Mouse (Mus musculus): ENCODE measurements around the gene Dppa3.
A peak's percentile ranks its signal among the peaks of the same experiment; 100 is the strongest.
"Not testable (repeated sequence)": the region's sequence is repeated elsewhere in the genome, so short reads cannot be mapped to it uniquely, and the experiment has no call there.

Dppa3 gene

GRCm38 (mm10) chr6:122612426-122612825 lies 13.8 kb upstream of the Dppa3 start:
- no peak for DNase-seq

GRCm38 (mm10) chr6:122614047-122614446 lies 12.2 kb upstream of the Dppa3 start:
- DNase-seq = no peak

DNA sequence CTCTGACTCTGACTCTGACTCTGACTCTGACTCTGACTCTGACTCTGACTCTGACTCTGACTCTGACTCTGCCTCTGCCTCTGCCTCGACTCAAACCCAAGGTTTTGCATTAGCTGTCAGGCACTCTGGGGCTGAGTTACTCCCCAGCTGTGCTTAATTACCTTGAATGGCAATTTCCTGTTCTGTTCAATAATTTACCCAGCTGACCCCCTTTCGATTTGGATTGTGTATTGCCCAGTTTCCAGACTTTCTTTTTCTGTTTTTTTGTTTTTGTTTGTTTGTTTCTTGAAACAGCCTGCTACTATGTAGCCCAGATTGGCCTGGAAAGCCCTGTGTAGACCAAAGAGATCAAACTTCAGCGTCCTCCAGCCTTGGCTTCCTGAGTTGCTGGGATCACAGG lies 10.2 kb upstream of the Dppa3 start:
- no peak for DNase-seq

- DNase-seq = no peak
These were observed 5.1 kb upstream of the Dppa3 start for GRCm38 (mm10) chr6:122621066-122621465.

- no peak for DNase-seq
These were observed 1.7 kb upstream of the Dppa3 start for GRCm38 (mm10) chr6:122624480-122624879.

DNA sequence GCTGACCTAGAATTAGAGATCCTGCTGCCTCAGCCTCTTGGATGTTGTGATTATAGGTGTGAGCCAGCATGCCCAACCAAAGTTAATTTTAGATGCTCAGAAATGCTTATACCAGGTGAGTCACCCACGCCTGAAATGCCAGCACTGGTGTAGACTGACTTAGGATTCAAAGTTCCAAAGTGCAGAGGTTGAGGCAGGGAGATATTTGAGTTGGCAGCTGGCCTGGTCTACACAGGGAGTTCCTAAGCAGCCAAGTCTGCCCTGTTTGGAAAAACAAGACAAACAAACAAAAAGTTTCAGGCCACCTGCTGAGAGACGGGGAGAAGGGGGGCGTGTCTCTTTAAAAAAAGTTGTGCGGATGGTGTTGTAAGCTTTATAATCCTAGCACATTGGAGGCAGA lies 1.1 kb upstream of the Dppa3 start:
- DNase-seq = no peak

DNA sequence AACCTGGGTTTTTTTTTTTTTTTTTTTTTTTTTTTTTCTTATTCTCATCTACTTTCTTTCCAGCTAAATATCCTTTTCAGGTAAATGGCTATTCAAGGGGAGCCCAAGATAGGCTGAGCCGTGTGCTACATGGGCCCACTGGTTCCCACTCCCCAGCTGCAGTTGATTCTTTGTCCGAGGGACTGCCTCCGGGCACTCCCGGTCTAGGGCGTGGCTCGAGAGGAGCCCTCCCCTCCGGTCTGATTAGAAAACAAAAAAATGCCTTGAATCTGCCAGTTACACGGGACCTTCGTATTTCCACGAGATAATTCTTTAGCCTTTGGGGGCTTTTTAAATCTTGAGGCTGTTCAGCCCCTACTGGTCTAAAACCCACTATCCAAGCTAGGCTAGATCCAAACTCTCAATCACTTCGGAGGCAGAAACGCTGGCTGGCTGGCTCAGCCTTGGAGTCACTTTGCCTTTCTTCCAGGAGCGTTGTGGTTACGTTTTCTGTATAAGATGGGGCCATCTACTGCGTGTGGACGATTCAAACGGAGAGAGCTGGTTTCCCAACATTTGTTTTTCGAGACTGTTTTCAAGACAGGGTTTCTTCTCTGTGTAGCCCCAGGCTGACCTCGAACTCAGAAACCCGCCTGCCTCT lies 1.4 kb downstream of the Dppa3 start:
- no peak for DNase-seq

DNA sequence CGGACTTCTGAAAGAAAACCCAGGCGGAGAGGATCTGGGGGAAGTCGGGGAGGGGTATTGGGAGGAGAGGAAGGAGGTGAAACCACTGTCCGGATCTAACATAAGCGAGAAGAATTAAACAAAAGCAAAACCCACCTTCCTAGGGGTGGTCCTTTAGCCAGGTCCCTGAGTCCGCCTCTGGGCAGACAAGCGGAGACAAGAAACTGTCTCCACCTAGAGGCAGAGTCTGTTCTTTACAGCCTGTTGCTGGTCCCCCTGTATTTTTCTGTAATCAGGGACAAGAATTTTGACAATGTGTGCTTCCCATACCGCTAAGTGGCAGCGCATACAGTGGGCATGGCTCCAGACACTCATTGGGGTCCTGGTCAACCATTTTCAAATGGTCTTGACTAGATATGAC lies 7.2 kb downstream of the Dppa3 start:
- DNase-seq = peak; percentile 35

GRCm38 (mm10) chr6:122635315-122635714 lies 9.1 kb downstream of the Dppa3 start:
- no peak for DNase-seq

- no peak for DNase-seq
These were observed 10.5 kb downstream of the Dppa3 start for GRCm38 (mm10) chr6:122636666-122637065.

DNA sequence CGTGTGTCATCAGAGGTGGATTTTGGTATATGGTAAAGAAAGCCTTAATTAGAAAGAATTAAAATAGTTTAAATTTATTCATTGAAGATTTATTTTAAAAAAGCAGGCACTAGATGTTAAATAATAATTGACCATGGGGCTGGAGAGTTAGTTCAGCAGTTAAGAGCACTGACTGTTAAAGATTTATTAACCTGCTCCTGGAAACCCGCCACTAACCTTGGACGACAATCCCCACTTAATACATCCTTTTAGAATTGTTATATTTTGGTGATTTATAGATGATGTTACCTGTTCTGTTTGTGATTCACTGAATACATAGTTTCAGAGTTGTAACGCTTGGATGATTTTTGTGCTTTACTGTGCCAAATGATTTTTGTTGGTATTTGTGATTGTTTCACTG lies 11.4 kb downstream of the Dppa3 start:
- DNase-seq = not testable (repeated sequence)

DNA sequence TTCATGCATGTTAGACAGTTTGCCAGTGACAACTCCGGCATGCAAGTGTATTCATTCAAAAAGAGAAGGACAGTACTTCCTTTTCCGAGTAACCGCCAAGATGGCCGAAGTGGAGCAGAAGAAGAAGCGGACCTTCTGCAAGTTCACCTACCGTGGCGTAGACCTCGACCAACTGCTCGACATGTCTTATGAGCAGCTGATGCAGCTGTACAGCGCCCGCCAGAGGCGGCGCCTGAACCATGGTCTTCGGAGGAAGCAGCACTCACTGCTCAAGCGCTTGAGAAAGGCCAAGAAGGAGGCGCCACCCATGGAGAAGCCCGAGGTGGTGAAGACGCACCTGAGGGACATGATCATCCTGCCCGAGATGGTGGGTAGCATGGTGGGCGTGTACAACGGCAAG lies 18.0 kb downstream of the Dppa3 start:
- not testable (repeated sequence) for DNase-seq

DNA sequence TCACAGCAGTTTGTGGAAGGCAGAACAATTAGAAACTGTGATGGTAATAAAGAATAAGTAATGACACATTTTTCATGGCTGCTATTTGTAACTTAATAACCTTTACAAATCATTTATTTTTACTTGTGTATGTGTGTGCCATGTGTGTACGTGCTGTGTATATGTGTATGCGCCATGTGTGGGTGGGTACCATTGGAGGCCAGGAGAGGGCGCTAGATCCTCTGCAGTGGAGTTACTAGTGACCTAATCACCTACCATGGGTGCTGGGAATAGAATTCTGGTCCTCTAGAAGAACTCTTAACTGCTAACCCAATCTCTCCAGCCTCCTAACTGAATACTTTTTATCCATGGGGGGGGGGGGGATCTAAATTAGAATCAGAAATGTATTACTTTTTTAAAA lies 23.7 kb downstream of the Dppa3 start:
- DNase-seq = no peak

GRCm38 (mm10) chr6:122650398-122650980 lies 24.3 kb downstream of the Dppa3 start:
- DNase-seq = no peak

DNA sequence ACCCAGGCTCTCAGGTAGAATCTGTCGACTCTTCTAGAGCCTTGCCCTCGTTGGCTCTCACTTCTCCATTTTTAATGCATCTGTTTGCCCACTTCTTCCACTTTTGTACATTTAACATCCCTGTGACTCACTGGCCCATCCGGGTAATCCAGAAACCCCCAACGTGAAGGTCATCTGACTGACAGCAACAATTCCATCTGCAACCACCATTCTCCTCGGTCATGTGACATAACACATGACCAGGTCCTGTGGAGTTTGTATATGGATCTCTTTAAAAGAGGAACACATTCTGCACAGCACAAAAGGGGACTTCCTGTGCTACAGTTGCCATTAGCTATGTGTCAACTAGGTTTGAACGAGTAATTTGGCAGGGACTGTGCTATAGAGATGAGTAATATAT lies 28.1 kb downstream of the Dppa3 start:
- no peak for DNase-seq

DNA sequence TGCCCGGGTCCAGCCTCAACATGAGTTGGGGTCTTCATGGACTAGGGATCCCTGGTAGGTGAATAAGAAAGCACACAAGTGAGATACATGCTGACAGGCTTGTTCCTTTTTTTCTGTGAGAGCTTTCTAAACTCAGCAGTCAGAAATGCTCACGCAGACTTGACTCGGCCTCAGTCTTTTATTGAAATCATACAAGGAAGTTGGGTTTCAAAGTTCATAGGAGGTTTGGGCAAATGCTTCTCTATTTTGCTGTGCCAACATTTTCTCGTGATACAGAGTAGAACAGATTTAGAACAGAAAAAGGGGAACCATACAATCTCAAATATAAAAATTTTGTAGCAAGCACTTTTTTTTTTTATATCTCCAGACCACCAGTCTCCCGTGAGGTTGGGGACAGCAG lies 31.4 kb downstream of the Dppa3 start:
- DNase-seq = no peak

- DNase-seq = peak; percentile 62
These were observed 33.4 kb downstream of the Dppa3 start for GRCm38 (mm10) chr6:122659567-122659966.

GRCm38 (mm10) chr6:122660601-122661379 lies 34.6 kb downstream of the Dppa3 start:
- DNase-seq = peak; percentile 75

GRCm38 (mm10) chr6:122662551-122663264 lies 36.5 kb downstream of the Dppa3 start:
- DNase-seq = peak; percentile 27

DNA sequence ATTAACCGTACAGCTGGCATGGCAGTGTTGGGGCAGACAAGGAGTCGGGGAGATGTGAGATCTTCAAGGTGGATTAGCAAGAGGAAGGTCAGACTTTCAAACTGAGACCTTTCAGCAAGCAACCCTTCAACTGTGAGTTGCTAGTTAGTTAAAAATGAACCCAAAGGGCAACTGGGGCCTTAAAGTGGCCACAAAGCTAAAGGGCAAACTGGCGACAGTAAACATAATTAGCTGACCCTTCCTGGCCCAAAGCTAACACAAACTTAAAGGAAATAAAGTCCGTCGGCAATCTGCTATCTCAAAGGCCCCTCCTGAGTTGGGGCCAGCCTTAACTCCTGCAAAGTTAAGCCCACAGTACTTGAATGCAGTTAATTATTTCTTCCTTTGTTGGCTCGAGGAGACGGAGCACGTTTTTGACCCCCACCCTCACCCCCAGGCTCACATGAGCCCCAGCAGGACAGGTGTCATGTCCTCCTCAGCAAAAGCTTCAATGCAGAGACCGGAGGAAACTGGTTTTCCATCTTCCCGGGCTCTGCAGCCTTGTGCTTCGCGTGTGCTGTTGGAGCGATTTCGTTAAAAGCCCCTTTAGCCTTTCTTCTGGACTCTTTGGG lies 37.5 kb downstream of the Dppa3 start:
- no peak for DNase-seq

- DNase-seq = no peak
These were observed 39.7 kb downstream of the Dppa3 start for GRCm38 (mm10) chr6:122665866-122666265.

- no peak for DNase-seq
These were observed 41.5 kb downstream of the Dppa3 start for GRCm38 (mm10) chr6:122667715-122668114.

- DNase-seq = no peak
These were observed 42.6 kb downstream of the Dppa3 start for GRCm38 (mm10) chr6:122668823-122669222.
